Mouse (Mus musculus): Measurements from ENCODE around the gene Ppfia3.

- no peak for TF ChIP-seq CTCF (IDR thresholded peaks at IDR 0.05; ENCODE audit: control insufficient read depth, insufficient read depth, low read length)
- no peak for TF ChIP-seq POLR2A (IDR thresholded peaks at IDR 0.05; ENCODE audit: borderline replicate concordance, control insufficient read depth, low read depth, low read length)
These were observed 69.3 kb downstream of the Ppfia3 start for GRCm38 (mm10) chr7:45297563-45297962.

Data from bone marrow, adult 2 months (tissue).